Mouse (Mus musculus): ENCODE results near the gene Ccdc85a. TPM values are rescaled to one million over a fixed set of nuclear protein-coding genes. Genes with fewer than 3 reads are reported as not detected.
"Not testable (repeated sequence)": the region's sequence is repeated elsewhere in the genome, so short reads cannot be mapped to it uniquely, and the experiment has no call there.

Gene Ccdc85a
- polyA plus RNA-seq, 1 experiment from 2014 or later, result 1.4 TPM

GRCm38 (mm10) chr11:28422451-28423231, 161.5 kb downstream of the Ccdc85a start:
- no peak for DNase-seq (ENCODE audit: low spot score)

- DNase-seq (ENCODE audit: low spot score), result no peak
Observed at GRCm38 (mm10) chr11:28415841-28416240, 168.3 kb downstream of the Ccdc85a start.

- DNase-seq (ENCODE audit: low spot score), result not testable (repeated sequence)
Observed at GRCm38 (mm10) chr11:28409880-28410279, 174.2 kb downstream of the Ccdc85a start.

GRCm38 (mm10) chr11:28397166-28397565, 187.0 kb downstream of the Ccdc85a start:
- no peak for DNase-seq (ENCODE audit: low spot score)

- DNase-seq (ENCODE audit: low spot score), result no peak
Observed at GRCm38 (mm10) chr11:28375891-28376290, 208.2 kb downstream of the Ccdc85a start.

GRCm38 (mm10) chr11:28374636-28375035, 209.5 kb downstream of the Ccdc85a start:
- no peak for DNase-seq (ENCODE audit: low spot score)

GRCm38 (mm10) chr11:28371381-28371780, 212.7 kb downstream of the Ccdc85a start:
- DNase-seq (ENCODE audit: low spot score), result not testable (repeated sequence)

GRCm38 (mm10) chr11:28365929-28366244, 218.2 kb downstream of the Ccdc85a start:
- no peak for DNase-seq (ENCODE audit: low spot score)

- DNase-seq (ENCODE audit: low spot score), result peak; percentile 52
Observed at GRCm38 (mm10) chr11:28365209-28365928, 218.8 kb downstream of the Ccdc85a start.

- DNase-seq (ENCODE audit: low spot score), result no peak
Observed at GRCm38 (mm10) chr11:28343465-28343864, 240.7 kb downstream of the Ccdc85a start.

- no peak for DNase-seq (ENCODE audit: low spot score)
Observed at GRCm38 (mm10) chr11:28341887-28342286, 242.2 kb downstream of the Ccdc85a start.

- DNase-seq (ENCODE audit: low spot score), result not testable (repeated sequence)
Observed at GRCm38 (mm10) chr11:28339224-28340150, 244.6 kb downstream of the Ccdc85a start, which contains the start of gene Gm6685. Gene Gm6685, minus strand, starts transcription at chr11:28339867.

Other genes starting within 250 kb of the Ccdc85a start
- gene Gm6685, start 244.5 kb downstream of the Ccdc85a start, polyA plus RNA-seq (2015; fragmentation: Nextera tagmentation; extraction: Ambion mirVana), result 0.23 TPM in 1 of 2 replicates, not detected in the other